Mouse (Mus musculus) testis, postnatal 14 days (tissue): ENCODE measurements at regions not wholly inside any gene's neighbourhood (a gene's known extent, or its start where the extent isn't known, plus 50 kb on each side); places are given as distances from the start of the nearest gene placed in this dataset.
A peak's percentile ranks its signal among the peaks of the same experiment; 100 is the strongest.

Experiments used
- DNase-seq: peaks from one replicate; pipeline ENCODE4 v3.0.0; 2021; ENCODE audit warnings: low spot score

- DNase-seq: no peak
Observed at GRCm38 (mm10) chr9:26383996-26384395, 349.5 kb upstream of the B3gat1 start.

- DNase-seq: no peak
Observed at GRCm38 (mm10) chr9:26398635-26399034, 334.9 kb upstream of the B3gat1 start.

DNA sequence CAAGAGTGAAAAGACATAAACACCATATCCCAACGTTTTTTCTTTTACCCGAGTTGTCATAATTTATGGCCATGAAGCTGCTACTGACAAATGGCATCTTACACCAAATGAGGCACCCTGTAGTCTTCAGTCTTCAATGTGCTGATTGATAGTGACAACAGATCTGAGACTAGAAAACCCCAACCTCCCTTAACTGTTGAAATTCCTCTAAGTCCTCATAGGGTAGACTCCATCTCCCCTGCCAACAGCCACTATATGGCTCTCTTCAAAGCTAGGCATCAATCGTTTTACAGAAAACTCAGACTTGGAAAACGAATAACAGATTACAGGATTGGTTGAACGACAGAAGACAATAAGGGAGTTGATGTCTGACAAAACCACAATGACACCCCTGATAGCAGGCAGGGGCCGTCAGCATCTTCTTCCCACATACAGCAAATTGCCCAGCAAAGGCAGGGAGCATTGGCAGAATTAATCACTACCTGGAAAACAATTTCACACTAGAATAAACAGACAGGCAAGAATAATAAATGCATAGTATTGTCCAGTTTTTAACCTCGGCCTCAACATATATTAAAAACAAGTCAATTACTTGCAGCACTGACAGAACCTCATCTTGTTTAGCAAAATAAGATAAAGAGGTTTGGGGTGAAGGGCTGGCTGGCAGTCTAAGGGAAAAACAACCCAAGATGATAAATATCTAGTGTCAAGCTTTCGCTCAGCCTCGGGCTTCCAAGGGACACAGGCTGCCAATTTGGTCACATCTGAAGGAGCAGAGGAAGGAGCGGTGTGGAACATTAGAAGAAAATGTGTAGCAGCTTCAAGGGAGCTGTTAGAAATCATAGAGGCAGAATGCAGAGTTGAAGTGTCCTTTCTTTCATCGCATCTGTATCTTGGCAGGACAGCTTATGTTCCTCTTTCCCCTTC is 310.4 kb upstream of the B3gat1 start:
- DNase-seq: no peak

GRCm38 (mm10) chr9:26435507-26435906 is 298.0 kb upstream of the B3gat1 start:
- DNase-seq: no peak

DNA sequence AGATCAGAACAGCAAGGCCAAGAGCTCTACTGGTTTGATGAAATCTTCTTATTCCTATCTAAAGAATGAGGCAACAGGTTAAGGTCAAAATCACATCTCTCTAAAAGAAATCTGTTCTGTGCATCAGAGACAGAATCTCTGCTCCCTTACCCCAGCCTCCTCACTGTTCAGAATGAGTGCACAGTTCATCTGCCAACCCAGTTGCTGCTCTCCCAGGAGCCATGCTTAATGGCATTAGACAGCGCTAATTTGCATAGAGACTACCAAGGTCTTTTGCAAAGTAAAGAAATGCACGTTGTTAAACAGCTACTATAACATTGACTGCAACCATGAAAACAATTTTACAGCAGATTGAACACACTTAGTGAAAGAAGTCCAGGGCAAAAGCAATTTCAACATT is 296.3 kb upstream of the B3gat1 start:
- DNase-seq: no peak

DNA sequence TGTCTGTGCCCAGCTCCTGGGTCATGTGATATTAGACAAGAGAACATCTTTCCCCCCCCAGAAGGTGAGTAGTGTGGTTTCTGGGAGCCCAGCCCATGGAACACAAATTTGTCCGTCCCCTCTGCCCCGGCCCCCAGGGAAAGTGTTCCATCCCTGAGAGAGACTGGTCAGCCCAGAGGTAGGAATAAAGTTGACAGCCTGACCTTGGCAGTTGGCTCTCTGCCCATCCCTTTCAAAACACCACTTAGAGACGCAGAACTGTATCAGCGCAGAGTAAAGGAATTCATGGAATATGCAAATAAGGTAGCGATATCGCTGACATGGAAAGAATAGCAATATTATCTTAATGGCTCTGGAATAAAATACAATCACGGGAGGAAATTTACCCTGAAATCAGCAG is 279.6 kb upstream of the B3gat1 start:
- no peak for DNase-seq

DNA sequence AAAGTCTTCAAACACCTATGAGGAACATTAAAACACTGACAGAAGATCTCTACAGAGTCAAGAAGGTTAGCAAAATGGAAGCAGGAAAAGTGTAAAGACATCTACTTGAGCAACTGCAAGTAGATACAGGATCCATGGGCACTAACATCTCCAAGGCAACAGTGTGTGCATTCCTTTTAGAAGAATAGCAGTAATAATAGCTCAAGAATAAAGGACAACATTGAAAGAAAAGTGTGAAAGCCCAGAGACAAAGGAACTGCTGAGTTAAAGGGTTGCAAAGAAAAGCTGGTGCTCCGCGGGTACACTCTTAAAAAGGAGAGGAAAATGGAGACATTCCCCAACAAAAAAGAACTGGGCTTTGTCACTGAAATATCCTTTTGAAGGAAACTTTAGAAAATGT is 272.4 kb upstream of the B3gat1 start:
- DNase-seq: no peak

DNA sequence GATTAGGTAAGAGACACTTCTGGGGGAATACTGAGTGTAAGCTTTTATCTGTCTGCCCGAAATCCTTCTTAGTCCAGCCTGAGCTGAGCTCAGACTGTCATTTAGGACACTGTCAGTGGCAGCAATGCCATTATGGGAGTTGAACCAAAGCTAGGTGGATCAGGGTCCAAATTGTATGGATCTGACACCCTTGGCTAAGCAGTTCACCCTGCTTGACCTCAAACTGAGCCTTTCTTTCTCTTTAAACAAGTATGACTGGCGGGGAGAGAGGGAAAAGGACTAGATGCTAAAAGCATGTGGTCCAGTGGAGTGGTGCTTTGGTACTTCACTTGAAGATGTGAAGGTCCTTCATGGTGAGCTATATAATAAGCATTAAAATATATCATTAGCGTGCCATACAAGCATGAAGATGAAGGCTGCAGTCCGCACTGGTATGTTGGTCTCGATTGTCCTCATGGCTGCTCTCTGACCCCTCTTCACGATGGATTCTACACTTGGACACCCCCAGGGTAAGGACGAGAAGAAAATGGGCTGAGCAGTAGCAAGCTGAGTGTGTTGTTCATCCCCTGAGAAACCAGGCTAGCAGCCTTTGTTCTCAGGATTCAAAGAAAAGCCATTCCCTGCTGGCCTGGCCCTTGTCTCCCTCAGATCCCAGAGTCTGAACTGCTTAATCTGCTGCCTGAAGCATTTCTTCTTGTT is 262.7 kb upstream of the B3gat1 start:
- no peak for DNase-seq

DNA sequence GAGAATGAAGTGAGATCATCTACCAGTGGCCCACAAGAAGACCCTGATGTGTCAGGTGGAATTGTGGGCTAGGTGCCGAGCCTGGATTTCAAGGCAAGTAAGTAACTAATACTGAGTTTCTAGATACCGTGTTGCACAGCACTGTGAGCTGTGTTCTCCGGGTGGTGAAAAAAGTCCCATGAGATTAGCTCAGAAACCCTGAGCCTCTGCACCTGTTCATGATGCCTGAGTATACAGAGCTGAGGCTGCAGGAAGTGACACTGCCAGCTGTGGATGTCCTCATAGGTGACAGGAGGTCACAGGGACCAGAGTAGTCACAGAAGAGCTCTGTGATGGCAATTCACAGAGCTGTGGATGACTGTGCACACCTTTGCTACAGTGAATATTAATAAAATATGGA is 257.2 kb upstream of the B3gat1 start:
- peak; percentile 7 for DNase-seq

GRCm38 (mm10) chr9:26480881-26481280 is 252.6 kb upstream of the B3gat1 start:
- DNase-seq: no peak

- no peak for DNase-seq
Observed at GRCm38 (mm10) chr9:26481890-26482289, 251.6 kb upstream of the B3gat1 start.

DNA sequence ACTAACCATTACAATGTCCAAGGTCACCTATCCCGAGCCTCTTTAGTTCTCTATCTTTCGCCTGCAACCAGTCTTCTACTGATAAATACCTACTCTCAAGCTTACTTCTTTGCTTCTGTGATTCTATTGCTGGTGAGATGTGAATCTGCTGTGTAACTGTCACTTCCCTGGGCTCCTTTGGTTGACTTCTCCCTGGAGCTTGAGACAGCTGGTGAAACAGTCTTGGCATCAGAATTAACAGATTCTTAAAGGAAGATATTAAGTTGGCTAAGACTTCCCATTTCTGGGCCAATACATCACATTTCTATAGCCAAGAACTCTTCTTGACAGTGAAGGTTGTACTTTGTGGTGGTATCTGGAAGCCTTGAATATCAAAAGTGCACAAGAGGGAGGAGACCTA is 239.8 kb upstream of the B3gat1 start:
- DNase-seq: no peak

DNA sequence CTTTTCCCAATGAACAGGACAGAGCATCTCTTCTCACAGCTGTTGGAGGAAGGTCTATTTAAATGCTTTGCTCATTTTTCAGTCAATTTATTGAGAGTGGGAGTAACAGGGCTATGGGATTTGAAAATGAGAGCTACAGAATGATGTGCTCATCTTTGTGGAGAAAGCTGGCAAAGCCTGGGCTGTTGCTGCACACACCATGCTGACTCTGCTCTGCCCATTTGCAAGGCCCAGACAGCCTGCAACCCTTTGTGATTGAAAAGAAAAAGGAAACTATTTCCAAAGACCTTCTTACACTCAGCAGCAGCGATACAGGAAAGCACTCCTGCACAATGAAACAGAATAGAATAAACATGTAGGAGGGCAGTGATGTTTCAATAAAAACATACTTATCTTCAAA is 231.5 kb upstream of the B3gat1 start:
- no peak for DNase-seq

- no peak for DNase-seq
Observed at GRCm38 (mm10) chr9:26505941-26506340, 227.6 kb upstream of the B3gat1 start.

GRCm38 (mm10) chr9:26518651-26519050 is 214.9 kb upstream of the B3gat1 start:
- DNase-seq: no peak

DNA sequence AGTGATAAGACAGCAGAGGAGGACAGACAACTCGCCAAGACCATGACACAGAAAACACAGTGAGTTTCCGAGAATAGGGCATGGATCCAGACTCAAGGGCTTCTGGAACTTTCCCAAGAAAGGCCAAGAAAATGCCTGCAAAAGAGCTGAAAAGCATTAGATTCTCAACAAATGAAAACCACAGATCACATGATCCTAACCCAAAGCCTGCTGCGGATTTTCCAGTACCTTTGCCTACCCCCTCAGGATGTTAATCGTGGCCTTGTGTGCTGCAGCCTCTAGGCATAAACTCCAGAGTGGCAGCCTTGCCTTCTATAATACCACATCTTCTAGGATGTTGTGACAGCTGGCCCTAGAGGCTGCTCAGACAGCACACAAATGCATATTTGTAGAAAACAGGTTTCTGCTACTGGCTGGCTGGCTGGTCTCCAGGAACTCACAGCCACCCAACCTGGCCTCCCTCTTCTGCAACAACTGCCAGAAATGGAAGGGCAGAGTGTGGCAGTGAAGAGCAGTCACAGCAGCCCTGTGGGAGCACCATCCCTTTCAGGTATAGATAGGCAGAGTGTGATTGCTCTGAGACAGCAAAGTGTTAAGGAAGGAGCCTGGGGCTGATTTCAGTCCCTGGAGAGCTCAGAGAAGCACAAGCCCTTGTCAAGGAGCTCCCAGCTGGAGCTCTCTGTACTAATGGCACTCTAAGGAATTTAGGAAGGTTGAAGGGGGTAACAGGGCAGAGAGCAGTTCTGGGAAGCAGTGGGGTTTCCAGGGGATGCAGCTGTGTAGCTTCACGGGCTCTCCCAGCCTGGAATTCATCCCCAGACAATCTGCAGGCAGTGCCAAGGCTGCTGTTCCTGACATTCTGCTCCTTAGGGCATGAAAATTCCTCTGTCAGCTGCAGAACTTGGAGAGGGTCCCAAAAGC is 213.7 kb upstream of the B3gat1 start:
- peak; percentile 56 for DNase-seq

GRCm38 (mm10) chr9:26524089-26524488 is 209.4 kb upstream of the B3gat1 start:
- no peak for DNase-seq

- no peak for DNase-seq
Observed at GRCm38 (mm10) chr9:26528761-26529160, 204.8 kb upstream of the B3gat1 start.

DNA sequence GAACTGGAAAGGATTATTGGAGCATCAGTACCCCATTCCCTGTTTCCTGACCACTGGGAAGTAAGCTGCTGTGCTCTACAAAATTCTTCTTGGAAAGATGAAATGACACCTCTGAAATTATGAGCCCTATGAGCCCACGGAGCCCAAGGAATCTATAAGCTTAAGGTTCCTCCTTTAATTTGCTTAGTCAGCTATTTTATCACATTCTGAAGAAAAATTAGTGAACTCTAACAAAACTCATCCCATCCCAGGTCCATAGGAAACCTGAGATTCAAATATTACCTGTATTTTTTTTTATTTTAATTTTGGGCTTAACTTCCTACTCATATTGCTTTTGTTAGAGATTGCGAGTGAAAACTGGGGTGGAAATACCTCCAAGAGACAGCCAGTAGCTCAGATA is 194.5 kb upstream of the B3gat1 start:
- no peak for DNase-seq

DNA sequence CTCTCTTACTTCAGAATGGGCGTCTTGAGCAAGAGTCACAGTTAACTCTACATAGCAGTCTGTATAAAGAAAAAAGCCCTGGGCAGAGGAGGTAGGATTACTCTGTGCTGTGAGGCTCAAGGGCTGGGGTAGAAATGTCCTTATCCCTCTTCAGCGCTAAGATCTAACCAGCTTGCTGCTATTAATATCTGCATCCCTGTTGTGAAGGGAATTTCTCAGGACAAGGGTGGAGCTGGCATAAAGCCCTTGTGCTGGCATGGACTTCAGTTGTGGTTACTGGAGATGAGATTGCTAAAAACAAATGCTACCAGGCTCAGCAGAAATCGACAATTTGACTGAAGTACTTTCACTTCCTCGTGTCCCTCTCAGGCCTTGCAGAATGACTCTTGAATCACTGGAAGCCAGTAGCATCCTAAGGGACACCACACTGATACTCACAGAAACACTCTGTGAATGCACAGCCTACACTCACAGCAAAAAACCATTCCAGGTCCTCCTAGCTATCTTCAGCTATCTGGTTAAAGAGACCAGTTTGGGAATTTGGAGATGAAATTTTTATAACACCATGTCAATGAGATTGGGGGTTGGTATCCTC is 185.1 kb upstream of the B3gat1 start:
- no peak for DNase-seq

- DNase-seq: no peak
Observed at GRCm38 (mm10) chr9:26549118-26549517, 184.4 kb upstream of the B3gat1 start.

DNA sequence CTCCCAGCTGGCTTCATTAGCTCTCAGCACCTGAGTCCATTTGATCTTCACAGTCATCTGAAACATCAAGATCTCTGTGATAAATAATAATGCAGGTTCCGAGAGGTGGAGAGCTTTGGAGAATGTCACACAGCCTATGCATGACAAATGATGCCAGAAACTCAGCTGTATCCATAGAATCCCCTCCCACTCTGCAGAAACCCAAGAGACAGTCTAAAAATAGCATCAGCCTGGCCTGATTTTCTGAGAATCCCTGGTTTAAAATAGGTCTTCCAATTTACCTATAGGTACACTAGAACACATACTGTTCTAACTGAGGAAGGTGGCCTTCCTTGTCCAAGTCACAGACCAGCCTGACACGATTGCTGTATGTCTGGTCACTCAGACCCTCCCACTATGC is 184.0 kb upstream of the B3gat1 start:
- no peak for DNase-seq
